Mouse (Mus musculus) mouse trophoblast stem cell (cell line): ENCODE results near the gene Fam83g.

Experiments
- in situ Hi-C, 2 experiments: fragments of 300-500 bp; cut with MseI, MboI; formaldehyde crosslinking; loops; 2 replicates in 1 of 2; 3 replicates in 1 of 2; pipeline ENCODE4 v1.15.1; 2025

Fam83g gene

GRCm38 (mm10) chr11:61671781-61672383 lies 12.0 kb upstream of the Fam83g start:
- in situ Hi-C loops, result loop anchor here in 1 of 2 experiments (5.0 kb wide), 1 partner anchor 45 kb away; no protein-coding TSS in a partner anchor

- in situ Hi-C loops, result loop anchor here in 1 of 2 experiments (5.0 kb wide), 1 partner anchor 44 kb away; no protein-coding TSS in a partner anchor
Measured at GRCm38 (mm10) chr11:61673686-61674085, 10.2 kb upstream of the Fam83g start.

GRCm38 (mm10) chr11:61674151-61674838 lies 9.6 kb upstream of the Fam83g start:
- in situ Hi-C loops, result loop anchor here in 1 of 2 experiments (5.0 kb wide), 1 partner anchor 43 kb away; no protein-coding TSS in a partner anchor

- in situ Hi-C loops, result loop anchor here in 1 of 2 experiments (5.0 kb wide), 1 partner anchor 43 kb away; no protein-coding TSS in a partner anchor
Measured at GRCm38 (mm10) chr11:61674839-61675159, 9.1 kb upstream of the Fam83g start.

- in situ Hi-C loops, result no loop called here
Measured at GRCm38 (mm10) chr11:61675332-61675731, 8.6 kb upstream of the Fam83g start.

GRCm38 (mm10) chr11:61676216-61676854 lies 7.6 kb upstream of the Fam83g start:
- in situ Hi-C loops, result no loop called here

GRCm38 (mm10) chr11:61677709-61678108 lies 6.2 kb upstream of the Fam83g start:
- in situ Hi-C loops, result no loop called here

- in situ Hi-C loops, result no loop called here
Measured at GRCm38 (mm10) chr11:61679091-61679866, 4.6 kb upstream of the Fam83g start.

GRCm38 (mm10) chr11:61685119-61685725 lies 1.3 kb downstream of the Fam83g start:
- in situ Hi-C loops, result no loop called here

- in situ Hi-C loops, result no loop called here
Measured at GRCm38 (mm10) chr11:61686141-61686540, 2.2 kb downstream of the Fam83g start.

- in situ Hi-C loops, result no loop called here
Measured at GRCm38 (mm10) chr11:61686906-61687453, 3.1 kb downstream of the Fam83g start.

- in situ Hi-C loops, result no loop called here
Measured at GRCm38 (mm10) chr11:61687595-61687994, 3.7 kb downstream of the Fam83g start.

- in situ Hi-C loops, result no loop called here
Measured at GRCm38 (mm10) chr11:61692996-61693395, 9.1 kb downstream of the Fam83g start.

- in situ Hi-C loops, result no loop called here
Measured at GRCm38 (mm10) chr11:61698852-61699251, 15.0 kb downstream of the Fam83g start.

- in situ Hi-C loops, result no loop called here
Measured at GRCm38 (mm10) chr11:61699460-61699859, 15.6 kb downstream of the Fam83g start.

GRCm38 (mm10) chr11:61699933-61700332 lies 16.0 kb downstream of the Fam83g start:
- in situ Hi-C loops, result no loop called here

- in situ Hi-C loops, result no loop called here
Measured at GRCm38 (mm10) chr11:61701696-61702095, 17.8 kb downstream of the Fam83g start.

GRCm38 (mm10) chr11:61702494-61702893 lies 18.6 kb downstream of the Fam83g start:
- in situ Hi-C loops, result no loop called here

- in situ Hi-C loops, result no loop called here
Measured at GRCm38 (mm10) chr11:61705581-61705980, 21.7 kb downstream of the Fam83g start.

- in situ Hi-C loops, result no loop called here
Measured at GRCm38 (mm10) chr11:61706232-61706631, 22.3 kb downstream of the Fam83g start.

- in situ Hi-C loops, result no loop called here
Measured at GRCm38 (mm10) chr11:61708928-61709327, 25.0 kb downstream of the Fam83g start.
